Mouse (Mus musculus) kidney, postnatal 4 days (tissue): ENCODE data around the gene Clec4g.
"Not testable (repeated sequence)": the region's sequence is repeated elsewhere in the genome, so short reads cannot be mapped to it uniquely, and the experiment has no call there.

Experiments
- DNase-seq, 2 experiments: peaks; one replicate each; pipeline ENCODE4 v3.0.0; 2021; ENCODE audit warnings: mixed read lengths in 2 of 2

Gene Clec4g

DNA sequence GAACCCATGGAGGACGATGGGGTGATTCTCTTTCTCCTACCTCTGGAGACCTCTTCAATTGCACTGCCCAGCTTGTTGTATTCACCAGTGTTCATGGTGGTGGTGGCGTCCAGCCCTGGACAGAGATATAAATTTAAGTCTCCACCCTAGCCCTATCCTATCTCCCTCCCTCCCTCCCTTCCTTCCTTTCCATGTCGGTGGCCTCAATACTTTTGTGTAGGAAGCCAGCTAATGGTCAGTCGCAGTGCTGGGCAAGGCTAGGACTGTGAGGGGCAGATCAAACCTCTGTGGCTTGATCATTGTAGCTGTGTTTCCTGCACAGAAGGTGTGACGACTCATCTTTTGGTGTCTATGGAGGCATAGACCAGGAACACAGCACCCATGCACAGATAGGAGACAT is at the start of gene Clec4g:
Gene Clec4g (minus strand): TSS at position 101 of the 400 bp plus-strand sequence.
- no peak for DNase-seq

DNA sequence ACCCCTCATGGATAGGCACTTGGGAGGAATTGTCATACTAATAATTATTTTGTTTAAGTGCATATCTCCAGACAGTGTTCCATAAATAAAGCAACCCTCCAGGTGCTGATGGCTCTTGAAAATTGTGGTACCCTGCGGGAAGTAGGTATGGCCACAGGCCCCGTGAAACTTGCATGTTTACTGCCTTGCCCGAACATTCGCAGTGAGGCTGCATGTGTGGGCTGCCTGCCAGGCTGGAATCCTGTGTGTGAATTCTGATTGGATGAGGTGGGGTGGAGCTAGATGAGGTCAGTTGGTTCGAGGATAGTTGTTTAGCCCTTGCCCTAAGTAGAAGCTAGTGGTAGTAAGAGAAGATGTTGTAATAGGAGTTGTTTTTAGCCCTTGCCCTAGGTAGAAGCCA is 48.2 kb upstream of the Clec4g start:
- not testable (repeated sequence) for DNase-seq

DNA sequence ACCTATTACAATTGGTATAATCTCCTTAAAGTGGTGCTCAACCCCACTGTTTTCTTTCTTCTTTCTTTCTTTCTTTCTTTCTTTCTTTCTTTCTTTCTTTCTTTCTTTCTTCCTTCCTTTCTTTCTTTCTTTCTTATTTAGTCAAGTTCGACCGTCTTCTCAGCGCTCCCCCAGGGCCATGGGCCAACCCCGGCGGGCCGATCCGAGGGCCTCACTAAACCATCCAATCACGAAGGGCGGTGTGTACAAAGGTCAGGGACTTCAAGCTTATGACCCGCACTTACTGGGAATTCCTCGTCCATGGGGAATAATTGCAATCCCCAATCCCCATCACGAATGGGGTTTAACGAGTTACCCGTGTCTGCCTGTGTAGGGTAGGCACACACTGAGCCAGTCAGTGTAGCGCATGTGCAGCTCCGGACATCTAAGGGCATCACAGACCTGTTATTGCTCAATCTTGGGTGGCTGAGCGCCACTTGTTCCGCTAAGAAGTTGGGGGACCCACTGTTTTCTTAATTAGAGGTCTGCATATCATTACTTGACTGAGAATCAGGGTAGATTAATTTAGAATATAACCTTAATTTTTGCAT is 33.9 kb upstream of the Clec4g start:
- peak; percentile 72 to 76 for DNase-seq

DNA sequence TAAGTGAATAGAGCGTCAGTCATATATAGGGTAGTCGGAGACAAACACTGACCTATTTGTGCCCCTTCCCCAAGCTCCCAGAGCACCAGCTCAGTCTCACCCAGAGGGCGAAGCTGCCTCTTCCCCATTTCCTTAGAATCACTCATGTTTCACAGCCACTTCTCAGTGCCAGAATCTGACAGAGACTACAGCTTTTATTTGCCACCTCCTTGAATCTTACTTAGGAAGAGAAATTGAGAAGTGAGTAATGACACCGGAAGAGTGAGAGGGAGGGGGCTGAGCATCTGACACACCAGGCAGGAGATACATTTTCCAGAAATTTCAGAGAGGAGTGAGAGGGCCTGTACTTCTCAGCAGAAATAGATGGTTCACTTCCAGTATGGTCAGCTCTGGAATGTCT is 28.3 kb upstream of the Clec4g start, which contains the start of gene Cd209a:
Gene Cd209a (minus strand): TSS at position 224 of the 400 bp plus-strand sequence.
- DNase-seq = no peak

DNA sequence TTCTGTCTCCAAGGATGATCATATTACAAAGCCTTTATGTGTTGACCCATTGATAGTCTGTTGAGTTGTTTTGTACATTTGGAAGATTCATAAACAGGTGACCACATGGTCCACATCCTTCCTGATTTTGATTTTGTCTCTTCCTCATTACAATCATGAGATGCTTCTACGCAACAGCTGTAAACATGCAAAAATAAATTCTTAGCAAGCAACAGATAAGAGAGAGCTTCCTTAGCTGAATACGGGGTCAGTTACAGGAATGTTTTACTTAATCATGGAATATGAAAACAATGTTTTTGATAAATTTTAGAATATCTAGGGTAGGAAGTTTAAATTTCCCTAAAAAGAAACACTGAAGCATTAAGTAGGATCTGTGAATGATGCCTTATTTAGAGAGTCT is 16.5 kb upstream of the Clec4g start:
- no peak for DNase-seq

DNA sequence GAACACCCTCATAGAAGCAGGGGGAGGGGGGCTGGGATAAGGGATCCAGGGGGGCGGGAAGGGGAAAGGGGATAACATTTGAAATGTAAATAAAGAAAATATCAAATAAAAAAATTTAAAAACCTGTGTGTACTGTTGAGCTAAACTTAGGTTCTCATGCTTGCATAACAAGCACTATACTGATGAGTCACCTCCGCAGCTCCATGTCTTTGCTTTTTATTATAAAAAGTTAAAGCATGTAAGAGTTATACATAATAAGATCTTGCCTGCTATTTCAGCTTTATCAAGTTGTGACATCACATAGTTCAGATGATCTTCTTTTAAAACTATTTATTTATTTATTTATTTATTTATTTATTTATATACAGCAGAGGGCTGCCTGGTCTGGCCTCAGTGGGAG is 15.1 kb upstream of the Clec4g start:
- DNase-seq = no peak

DNA sequence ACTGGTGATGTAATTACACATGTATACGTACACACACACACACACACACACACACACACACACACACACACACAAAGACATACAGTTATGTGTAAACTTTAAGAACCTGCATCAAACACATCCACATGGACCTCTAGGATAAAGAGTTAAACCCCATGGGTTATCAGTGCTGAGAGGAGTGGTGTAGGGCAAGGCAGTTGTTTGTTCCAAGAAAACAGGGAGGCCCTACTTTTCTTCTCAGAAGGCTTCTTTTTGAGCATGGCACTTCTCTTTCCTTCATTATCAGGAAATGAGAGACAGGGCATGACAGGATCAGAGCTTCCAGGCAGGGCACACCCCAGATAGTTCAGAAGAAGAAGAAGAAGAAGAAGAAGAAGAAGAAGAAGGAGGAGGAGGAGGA is 13.6 kb upstream of the Clec4g start:
- no peak for DNase-seq

DNA sequence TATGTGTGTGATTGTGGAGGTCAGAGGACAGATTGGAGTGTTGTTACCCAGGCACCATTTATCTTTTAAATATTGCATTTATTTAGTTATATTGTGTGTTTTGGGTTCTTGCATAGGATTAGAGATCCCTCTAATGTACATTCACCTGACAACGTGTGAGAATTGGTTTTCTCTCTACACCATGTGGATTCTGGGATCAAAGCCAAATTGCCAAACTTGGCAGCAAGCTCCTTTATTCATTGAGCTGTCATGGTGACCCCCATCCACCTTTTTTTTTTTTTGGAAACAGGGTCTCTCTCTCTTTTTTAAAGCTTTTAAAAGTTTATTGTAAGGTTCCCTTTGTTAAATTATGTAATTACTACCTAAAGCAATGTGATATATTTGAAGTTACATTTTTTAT is 590 bp upstream of the Clec4g start:
- DNase-seq = no peak

DNA sequence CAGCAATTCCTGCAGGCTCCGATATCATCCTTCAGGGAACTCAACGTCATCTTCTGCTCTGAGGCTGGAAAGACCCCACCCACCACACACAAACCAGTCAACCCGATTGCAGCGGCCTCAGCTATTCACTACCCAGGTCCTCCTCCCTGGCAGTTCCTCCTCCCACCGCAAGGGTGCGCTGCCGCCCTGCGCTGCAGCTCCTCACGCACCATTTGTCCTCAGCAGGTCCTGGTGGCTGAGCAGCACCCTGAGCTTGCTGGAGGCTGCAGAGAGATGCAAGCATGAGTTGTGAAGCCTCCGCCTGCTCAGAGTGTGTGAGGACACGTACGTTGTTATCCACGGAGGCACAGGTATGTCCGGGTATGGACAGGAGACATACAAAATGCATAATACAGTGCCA is 1.9 kb downstream of the Clec4g start:
- DNase-seq = peak; percentile 80 to 83

DNA sequence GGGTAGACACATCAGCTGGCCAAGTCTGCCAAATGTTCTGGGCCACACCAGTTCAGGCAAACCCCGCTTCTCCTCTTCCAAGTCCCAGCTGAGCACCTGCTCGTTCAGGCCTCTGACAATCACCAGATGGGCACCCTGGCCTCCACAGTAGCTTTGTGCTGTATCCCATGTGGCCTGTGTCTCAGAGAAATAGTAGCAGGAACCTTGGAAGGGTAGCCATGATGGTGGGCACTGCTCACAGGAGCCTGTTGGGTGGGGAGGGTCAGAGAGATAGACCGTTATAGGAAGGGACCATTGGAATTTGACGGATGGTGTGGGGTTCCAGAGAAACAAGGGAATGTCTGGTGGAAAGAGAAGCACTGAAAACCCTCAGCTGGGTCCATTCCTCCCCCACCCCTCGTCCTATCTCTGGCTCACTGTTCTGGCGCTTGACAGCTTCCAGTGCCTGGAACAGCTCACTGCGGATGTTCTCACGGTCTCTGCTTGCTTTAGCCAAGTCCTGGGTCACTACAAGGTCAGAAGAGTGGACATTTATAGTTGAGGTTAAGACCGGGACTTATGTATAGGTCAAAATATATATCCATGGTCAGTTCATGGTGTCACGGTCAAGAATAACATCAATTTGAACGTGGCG is 3.0 kb downstream of the Clec4g start:
- no peak for DNase-seq

DNA sequence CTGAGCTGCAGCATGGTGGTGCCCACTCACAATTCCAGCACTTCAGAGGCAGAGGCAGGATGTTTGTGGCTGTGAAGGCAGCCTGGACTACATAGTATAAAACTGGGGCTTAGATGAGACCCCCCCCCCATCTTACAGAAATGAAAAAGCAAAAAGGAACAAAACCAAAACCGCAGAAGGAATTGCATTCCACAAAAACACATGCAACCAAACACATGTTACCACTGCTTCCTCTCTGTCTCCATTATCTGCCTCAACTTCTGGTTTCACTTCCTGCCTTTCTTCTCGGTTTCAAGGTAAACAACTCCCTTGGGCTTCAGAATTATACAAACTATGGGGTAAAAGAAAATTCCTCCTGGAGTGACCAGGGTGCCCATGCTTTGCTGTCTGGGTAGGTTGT is 8.8 kb downstream of the Clec4g start:
- DNase-seq = no peak

- DNase-seq = no peak
Measured at GRCm38 (mm10) chr8:3710312-3710711, 10.1 kb downstream of the Clec4g start.

DNA sequence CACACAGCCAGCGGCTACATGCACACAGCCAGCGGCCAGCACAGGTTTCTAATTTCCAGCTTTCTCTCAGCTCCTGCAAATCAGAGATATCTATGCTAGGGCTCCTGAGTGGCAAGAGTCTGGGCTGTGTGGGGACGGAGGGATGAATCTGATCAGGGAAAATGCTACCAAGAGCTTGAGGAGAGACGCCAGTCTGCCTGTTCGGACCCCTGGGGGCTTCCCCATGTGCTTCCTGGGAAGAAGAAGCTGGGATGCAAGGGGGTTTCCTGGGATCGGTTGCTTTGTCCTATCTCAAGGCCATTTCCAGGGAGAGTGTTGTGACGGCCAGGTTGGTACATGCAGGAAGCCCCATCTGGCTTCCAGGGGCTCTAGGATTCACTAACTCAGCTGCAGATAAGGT is 12.8 kb downstream of the Clec4g start:
- DNase-seq = no peak

DNA sequence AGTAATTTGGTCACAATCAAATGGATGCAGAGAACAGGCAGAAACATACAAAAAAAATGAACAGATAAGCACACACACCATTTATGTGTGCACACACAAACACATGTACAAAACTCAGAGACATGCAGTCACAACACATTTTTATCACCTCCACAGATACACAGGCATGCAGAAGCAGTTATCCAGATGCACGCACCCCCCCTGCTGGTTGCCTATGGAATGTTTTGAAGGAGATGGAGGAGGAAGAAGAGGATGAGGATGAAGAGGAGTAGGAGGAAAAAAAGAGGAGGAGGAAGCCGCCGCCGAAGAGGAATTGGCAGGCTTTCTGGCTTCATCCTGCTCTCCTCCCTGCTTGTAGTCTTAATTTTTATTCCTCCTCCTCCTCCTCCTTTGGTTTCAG is 14.7 kb downstream of the Clec4g start:
- peak; percentile 18 to 23 for DNase-seq

DNA sequence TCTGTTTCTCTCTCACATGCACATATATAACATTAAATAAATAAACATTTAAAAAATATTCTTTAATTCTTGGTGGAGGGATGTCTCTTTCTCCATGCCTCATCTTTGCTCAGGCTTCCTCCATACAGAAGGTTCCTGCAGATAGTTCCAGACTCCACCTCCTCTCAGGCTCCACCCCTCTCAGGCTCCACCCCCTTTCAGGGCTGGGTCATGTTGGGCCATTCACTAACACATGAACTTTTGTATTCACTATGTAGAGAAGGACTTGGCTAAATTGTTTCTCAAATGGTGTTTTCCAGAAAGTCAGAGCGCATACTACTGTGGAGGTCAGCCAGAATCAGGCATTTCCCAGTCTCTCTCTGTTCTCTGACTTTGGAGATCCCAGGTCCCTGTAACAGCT is 19.0 kb downstream of the Clec4g start:
- no peak for DNase-seq

DNA sequence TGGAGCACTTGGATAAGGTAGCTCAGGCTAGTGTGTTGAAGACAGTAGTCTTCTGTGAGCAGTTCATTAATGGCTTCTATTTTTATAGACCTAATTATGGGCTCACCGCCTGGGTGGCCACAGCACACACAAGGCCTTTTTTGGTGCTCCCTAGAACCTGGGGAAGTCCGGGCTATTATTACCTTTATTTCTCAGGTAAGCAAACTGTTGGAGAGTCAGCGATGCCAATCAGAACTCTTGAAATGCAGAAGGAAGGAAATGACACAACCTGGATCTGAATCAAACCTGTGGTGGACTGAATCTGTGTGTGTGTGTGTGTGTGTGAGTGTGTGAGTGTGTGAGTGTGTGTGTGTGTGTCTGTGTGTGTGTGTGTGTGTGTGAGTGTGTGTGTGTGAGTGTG is 26.3 kb downstream of the Clec4g start, which contains the start of gene Fcer2a:
Gene Fcer2a (minus strand): TSS at position 55 of the 400 bp plus-strand sequence.
- DNase-seq = no peak

DNA sequence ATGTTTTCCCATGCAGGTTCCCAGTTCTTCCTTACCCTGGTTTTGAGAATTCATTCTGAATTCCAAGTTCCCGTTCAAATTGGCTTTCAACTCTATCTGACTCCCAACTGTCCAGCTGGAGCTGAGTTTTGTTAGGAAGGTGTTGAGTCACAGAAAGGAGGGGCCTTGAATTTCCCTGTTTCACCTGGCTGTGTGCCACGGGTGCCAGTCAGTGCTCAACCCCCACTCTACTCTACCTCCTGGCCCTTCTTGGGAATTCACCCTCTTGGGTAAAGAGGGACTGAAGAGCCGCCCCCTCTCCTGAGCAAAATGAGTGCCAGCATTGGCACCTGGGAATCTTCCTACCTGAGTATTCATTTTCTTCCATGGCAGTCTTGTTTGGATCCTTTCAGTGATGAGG is 29.7 kb downstream of the Clec4g start:
- DNase-seq = no peak

GRCm38 (mm10) chr8:3687537-3687936 is 32.9 kb downstream of the Clec4g start:
- DNase-seq = no peak

- DNase-seq = no peak
Measured at GRCm38 (mm10) chr8:3685422-3685821, 35.0 kb downstream of the Clec4g start.

GRCm38 (mm10) chr8:3684530-3684929 is 35.9 kb downstream of the Clec4g start:
- no peak for DNase-seq

DNA sequence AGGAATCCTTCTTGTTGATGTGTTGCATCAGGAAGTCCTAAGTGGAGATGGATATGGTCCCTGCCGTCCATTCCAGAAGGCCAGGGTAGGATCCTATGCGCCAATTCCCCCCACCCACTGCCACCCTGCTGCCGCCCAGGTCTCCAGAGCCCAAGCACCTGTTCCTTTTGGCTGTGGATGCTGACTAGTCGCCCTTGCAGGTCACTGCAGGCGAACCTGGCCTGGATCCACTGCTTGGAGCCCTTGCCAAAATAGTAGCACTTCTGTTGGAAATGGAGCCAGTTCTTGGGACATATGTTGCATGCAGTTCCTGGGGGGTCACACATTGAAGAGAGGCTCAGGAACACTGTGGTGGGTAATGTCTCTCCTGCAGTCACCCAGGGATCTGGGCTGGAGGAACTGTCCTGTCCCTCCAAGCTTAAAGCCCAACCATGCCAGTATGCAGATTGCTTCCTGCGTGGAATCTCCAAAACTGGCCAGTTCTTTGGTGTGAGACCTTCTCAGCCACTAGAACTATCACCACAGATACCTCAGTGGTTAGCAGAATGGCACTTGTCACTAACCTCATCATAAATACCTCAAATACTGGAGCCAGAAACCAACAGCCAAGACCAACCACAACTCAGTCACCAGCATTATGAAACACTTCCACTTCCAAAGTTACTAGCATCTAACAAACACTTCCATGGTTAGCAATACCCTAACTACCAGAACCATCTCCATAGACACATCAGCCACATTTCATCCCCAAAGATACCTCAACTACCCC is 36.9 kb downstream of the Clec4g start:
- no peak for DNase-seq

DNA sequence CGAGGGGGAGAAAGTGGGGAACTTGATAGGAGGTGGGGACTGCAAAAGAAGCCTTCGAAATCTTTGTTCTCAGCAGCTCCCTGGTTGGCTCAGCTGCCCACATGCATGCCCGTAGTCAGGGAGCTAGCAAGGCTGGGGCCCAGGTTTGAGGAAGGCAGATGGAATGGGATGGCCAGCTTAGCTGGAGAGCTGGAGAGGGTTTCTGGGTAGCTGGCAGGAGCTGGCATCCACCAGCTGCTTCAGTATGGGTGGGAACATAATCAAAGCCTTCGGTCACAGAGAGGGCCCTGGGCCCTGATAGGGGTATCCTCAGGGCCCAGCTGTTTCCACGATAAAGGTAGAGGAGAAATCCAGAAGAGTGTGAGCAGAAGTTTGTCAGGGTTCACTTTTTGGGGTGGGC is 38.0 kb downstream of the Clec4g start:
- DNase-seq = no peak

DNA sequence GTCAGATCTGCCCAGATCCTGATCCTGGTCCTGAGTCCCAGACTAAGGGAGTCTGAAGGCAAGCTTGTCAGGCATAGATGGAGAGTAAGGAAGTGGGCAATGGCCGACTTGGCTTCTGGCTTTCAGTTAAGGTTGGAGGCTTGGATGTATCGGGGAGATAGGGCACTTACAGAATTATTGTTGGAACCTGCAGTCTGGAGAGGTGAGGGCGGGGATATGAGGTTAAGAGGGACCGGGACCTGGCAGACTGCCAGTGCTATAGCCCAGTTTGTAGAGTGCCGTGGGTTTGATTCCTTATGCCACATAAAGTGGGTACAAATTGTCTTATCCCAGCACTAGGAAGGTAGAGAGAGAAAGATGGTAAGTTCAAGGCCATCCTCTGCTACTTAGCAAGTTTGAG is 40.8 kb downstream of the Clec4g start:
- DNase-seq = no peak

DNA sequence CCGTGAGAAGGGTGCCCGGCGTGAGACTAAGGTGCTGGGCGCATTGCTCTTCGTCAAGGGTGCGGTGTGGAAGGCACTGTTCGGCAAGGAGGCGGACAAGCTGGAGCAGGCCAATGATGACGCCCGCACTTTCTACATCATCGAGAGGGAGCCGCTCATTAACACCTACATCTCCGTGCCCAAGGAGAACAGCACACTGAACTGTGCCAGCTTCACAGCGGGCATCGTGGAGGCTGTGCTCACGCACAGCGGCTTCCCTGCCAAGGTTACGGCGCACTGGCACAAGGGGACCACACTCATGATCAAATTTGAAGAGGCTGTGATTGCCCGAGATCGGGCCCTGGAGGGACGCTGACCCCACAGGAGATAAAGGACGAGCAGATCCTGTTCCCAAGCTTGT is 41.2 kb downstream of the Clec4g start:
- DNase-seq = no peak
